Mouse (Mus musculus) myocyte (in vitro differentiated cells): ENCODE measurements around the gene Ifit1bl1. TPM values are rescaled to one million over a fixed set of nuclear protein-coding genes. Genes with fewer than 3 reads are reported as not detected.

Experiments used
- H3K27me3 ChIP-seq: one replicate; pipeline ENCODE4 v1.6.1; 2011; ENCODE audit not compliant: control insufficient read depth, insufficient read depth, insufficient read length
- H3K36me3 ChIP-seq: one replicate; pipeline ENCODE4 v1.6.1; 2011; ENCODE audit not compliant: control insufficient read depth, insufficient read depth
- H3K4me2 ChIP-seq: one replicate; pipeline ENCODE4 v1.6.1; 2011; ENCODE audit warnings: low read depth, control low read depth
- H3K4me3 ChIP-seq: one replicate; pipeline ENCODE4 v1.5.1; 2011; ENCODE audit warnings: mild to moderate bottlenecking, control low read depth, moderate library complexity
- H3K79me2 ChIP-seq: one replicate; pipeline ENCODE4 v1.6.1; 2011; ENCODE audit not compliant: control insufficient read depth, insufficient read depth
- H3ac ChIP-seq: one replicate; pipeline ENCODE4 v1.6.1; 2011; ENCODE audit not compliant: control insufficient read depth, insufficient read length
- CEBPB ChIP-seq: IDR thresholded peaks from 2 replicates; pipeline ENCODE4 v1.6.1; 2011; ENCODE audit warnings: mild to moderate bottlenecking, moderate library complexity; ENCODE audit not compliant: poor library complexity, insufficient read depth, severe bottlenecking
- E2F4 ChIP-seq: IDR thresholded peaks from one replicate; pipeline ENCODE4 v1.6.1; 2011; ENCODE audit warnings: mild to moderate bottlenecking, control low read depth, moderate library complexity; ENCODE audit not compliant: insufficient read depth
- MAX ChIP-seq: IDR thresholded peaks from one replicate; pipeline ENCODE4 v1.6.1; 2011; ENCODE audit warnings: low read depth, mild to moderate bottlenecking, control low read depth
- MYOD1 ChIP-seq, 3 experiments: IDR thresholded peaks; one replicate each; pipeline ENCODE4 v1.6.1; 2011; ENCODE audit warnings: control low read depth in 2 of 3, low read depth in 2 of 3, mild to moderate bottlenecking in 2 of 3, moderate library complexity in 1 of 3; ENCODE audit not compliant: insufficient read length in 2 of 3, control insufficient read depth in 1 of 3
- MYOG ChIP-seq, 3 experiments: IDR thresholded peaks; one replicate each; pipeline ENCODE4 v1.6.1; 2011; ENCODE audit warnings: control low read depth in 2 of 3, low read depth in 2 of 3, mild to moderate bottlenecking in 2 of 3; ENCODE audit not compliant: insufficient read length in 2 of 3, control insufficient read depth in 1 of 3, insufficient read depth in 1 of 3
- POLR2A ChIP-seq: IDR thresholded peaks from one replicate; pipeline ENCODE4 v1.6.1; 2011; ENCODE audit warnings: low read depth, mild to moderate bottlenecking, control low read depth, moderate library complexity; ENCODE audit not compliant: insufficient read length
- POLR2AphosphoS2 ChIP-seq: IDR thresholded peaks from one replicate; pipeline ENCODE4 v1.6.1; 2011; ENCODE audit warnings: low read depth, control low read depth; ENCODE audit not compliant: insufficient read length
- REST ChIP-seq: IDR thresholded peaks from one replicate; pipeline ENCODE4 v1.6.1; 2011; ENCODE audit warnings: mild to moderate bottlenecking, control low read depth, moderate library complexity; ENCODE audit not compliant: insufficient read depth, insufficient read length
- SRF ChIP-seq: IDR thresholded peaks from one replicate; pipeline ENCODE4 v1.6.1; 2011; ENCODE audit warnings: low read depth; ENCODE audit not compliant: control insufficient read depth, insufficient read length
- TCF12 ChIP-seq: IDR thresholded peaks from one replicate; pipeline ENCODE4 v1.6.1; 2011; ENCODE audit warnings: mild to moderate bottlenecking, control low read depth; ENCODE audit not compliant: poor library complexity, insufficient read depth, severe bottlenecking
- TCF3 ChIP-seq: IDR thresholded peaks from one replicate; pipeline ENCODE4 v1.6.1; 2011; ENCODE audit warnings: low read depth, control low read depth; ENCODE audit not compliant: insufficient read length
- USF1 ChIP-seq: IDR thresholded peaks from one replicate; pipeline ENCODE4 v1.6.1; 2011; ENCODE audit warnings: low read depth, mild to moderate bottlenecking, control low read depth, moderate library complexity
- polyA plus RNA-seq: library from polyadenylated mRNA; unstranded; fragments of >200 nt; fragmentation: generic; extraction: Trizol; gene quantifications from one replicate; pipeline ENCODE4 v1.2.1, GENCODE M21; 2012; ENCODE audit warnings: missing spikeins

Gene Ifit1bl1
- polyA plus RNA-seq, 1 experiment, result 0.05 TPM

- Histone ChIP-seq H3K4me3 (no peak overlapping the region), H3K36me3 (no peaks in the 10 kb centered on the region), H3K4me2 (no peak overlapping the region), H3K79me2 (no peaks in the 10 kb centered on the region), H3K27me3 (no peaks in the 10 kb centered on the region), H3ac (no peak overlapping the region)
- TF ChIP-seq MAX, result no peak
- no peak for TF ChIP-seq MYOG (IDR thresholded peaks at IDR 0.05; ENCODE audit: control insufficient read depth in 1 of 3, insufficient read depth in 1 of 3, insufficient read length in 2 of 3, low read depth in 2 of 3)
- TF ChIP-seq POLR2AphosphoS2, result no peak
- TF ChIP-seq SRF, result no peak
- no peak for TF ChIP-seq CEBPB
- TF ChIP-seq MYOD1 (IDR thresholded peaks at IDR 0.05; ENCODE audit: control insufficient read depth in 1 of 3, insufficient read length in 2 of 3, low read depth in 2 of 3), result no peak
- no peak for TF ChIP-seq TCF3
- no peak for TF ChIP-seq POLR2A
- no peak for TF ChIP-seq REST
- no peak for TF ChIP-seq TCF12
- no peak for TF ChIP-seq E2F4
- TF ChIP-seq USF1, result no peak
These were observed 53.8 kb downstream of the Ifit1bl1 start for GRCm38 (mm10) chr19:34547976-34548375.

- Histone ChIP-seq H3K4me2 (no peak overlapping the region), H3K36me3 (no peaks in the 10 kb centered on the region), H3K79me2 (no peaks in the 10 kb centered on the region), H3K27me3 (no peaks in the 10 kb centered on the region), H3ac (no peak overlapping the region), H3K4me3 (no peak overlapping the region)
- peak in 2 of 3 experiments; percentile 19 to 56 for TF ChIP-seq MYOG (IDR thresholded peaks at IDR 0.05; ENCODE audit: control insufficient read depth in 1 of 3, insufficient read depth in 1 of 3, insufficient read length in 2 of 3, low read depth in 2 of 3)
- no peak for TF ChIP-seq E2F4
- no peak for TF ChIP-seq TCF3
- TF ChIP-seq MYOD1 (IDR thresholded peaks at IDR 0.05; ENCODE audit: control insufficient read depth in 1 of 3, insufficient read length in 2 of 3, low read depth in 2 of 3), result peak in 2 of 3 experiments; percentile 39 to 56
These were observed 55.5 kb downstream of the Ifit1bl1 start for GRCm38 (mm10) chr19:34546211-34546610.

Other genes starting within 250 kb of the Ifit1bl1 start
- gene Ch25h, start 126.8 kb downstream of the Ifit1bl1 start, polyA plus RNA-seq, result 9.9 TPM
- 21.4 TPM for gene Lipa, start 74.5 kb downstream of the Ifit1bl1 start, polyA plus RNA-seq
- 1.8 TPM for gene Ifit2, start 51.3 kb downstream of the Ifit1bl1 start, polyA plus RNA-seq
- 0.23 TPM for gene Ifit3, start 18.4 kb downstream of the Ifit1bl1 start, polyA plus RNA-seq
- gene Ifit3b, start 6.0 kb upstream of the Ifit1bl1 start, polyA plus RNA-seq, result 0.02 TPM
- gene Ifit1bl2, start 38.8 kb upstream of the Ifit1bl1 start, polyA plus RNA-seq, result 0.02 TPM
- gene Ifit1, start 38.9 kb upstream of the Ifit1bl1 start, polyA plus RNA-seq, result 0.53 TPM
- 0.04 TPM for gene Slc16a12, start 145.3 kb upstream of the Ifit1bl1 start, polyA plus RNA-seq